Mouse (Mus musculus) forebrain, embryonic 16.5 days (tissue): ENCODE measurements around the gene Zpbp2. TPM values are rescaled to one million over a fixed set of nuclear protein-coding genes. Genes with fewer than 3 reads are reported as not detected.
A peak's percentile ranks its signal among the peaks of the same experiment; 100 is the strongest.

Source experiments
- ATAC-seq: fragments of 200-750 bp; cut with Nextera tagmentation; 2 replicates; pipeline ENCODE4 v1.8.0; 2017; ENCODE audit warnings: mild to moderate bottlenecking, moderate library complexity
- H3K27ac ChIP-seq: fragments of 300-500 bp; sonication (generic); 2 replicates; pipeline ENCODE4 v1.5.1; 2014; ENCODE audit warnings: low read length, control low read depth
- H3K27me3 ChIP-seq: fragments of 300-500 bp; sonication (generic); replicated peaks from 2 replicates; pipeline ENCODE4 v1.6.1; 2014; ENCODE audit warnings: low read length; ENCODE audit not compliant: control insufficient read depth, insufficient read depth
- H3K36me3 ChIP-seq: fragments of 300-500 bp; sonication (generic); 2 replicates; pipeline ENCODE4 v1.6.1; 2014; ENCODE audit not compliant: control insufficient read depth, insufficient read depth
- H3K4me1 ChIP-seq: fragments of 300-500 bp; sonication (generic); replicated peaks from 2 replicates; pipeline ENCODE4 v1.6.1; 2014; ENCODE audit warnings: low read length; ENCODE audit not compliant: control insufficient read depth, insufficient read depth
- H3K4me2 ChIP-seq: fragments of 300-500 bp; sonication (generic); 2 replicates; pipeline ENCODE4 v1.6.1; 2014; ENCODE audit warnings: mild to moderate bottlenecking, low read length, control low read depth
- H3K4me3 ChIP-seq: fragments of 300-500 bp; sonication (generic); replicated peaks from 2 replicates; pipeline ENCODE4 v1.5.1; 2014; ENCODE audit warnings: mild to moderate bottlenecking, low read length, control low read depth
- H3K9ac ChIP-seq: fragments of 300-500 bp; sonication (generic); replicated peaks from 2 replicates; pipeline ENCODE4 v1.6.1; 2014; ENCODE audit warnings: low read depth, low read length, control low read depth
- H3K9me3 ChIP-seq: fragments of 300-500 bp; sonication (generic); 2 replicates; pipeline ENCODE4 v1.6.1; 2016; ENCODE audit warnings: low read length; ENCODE audit not compliant: control insufficient read depth
- WGBS: fragments of 180-500 bp; shearing (Covaris S2); extraction: QIAGEN DNeasy Blood & Tissue Kit; methylation state at CpG from one replicate; pipeline ENCODE4 v1.1.7; 2014; 5-methylcytosine and 5-hydroxymethylcytosine counted together
- polyA plus RNA-seq: library from polyadenylated mRNA; unstranded; fragments of >200 nt; fragmentation: Nextera tagmentation; extraction: Ambion mirVana; gene quantifications from 2 replicates; pipeline ENCODE4 v1.2.1, GENCODE M21; 2015

Zpbp2 gene
- polyA plus RNA-seq, 1 experiment from 2014 or later, result not detected

DNA sequence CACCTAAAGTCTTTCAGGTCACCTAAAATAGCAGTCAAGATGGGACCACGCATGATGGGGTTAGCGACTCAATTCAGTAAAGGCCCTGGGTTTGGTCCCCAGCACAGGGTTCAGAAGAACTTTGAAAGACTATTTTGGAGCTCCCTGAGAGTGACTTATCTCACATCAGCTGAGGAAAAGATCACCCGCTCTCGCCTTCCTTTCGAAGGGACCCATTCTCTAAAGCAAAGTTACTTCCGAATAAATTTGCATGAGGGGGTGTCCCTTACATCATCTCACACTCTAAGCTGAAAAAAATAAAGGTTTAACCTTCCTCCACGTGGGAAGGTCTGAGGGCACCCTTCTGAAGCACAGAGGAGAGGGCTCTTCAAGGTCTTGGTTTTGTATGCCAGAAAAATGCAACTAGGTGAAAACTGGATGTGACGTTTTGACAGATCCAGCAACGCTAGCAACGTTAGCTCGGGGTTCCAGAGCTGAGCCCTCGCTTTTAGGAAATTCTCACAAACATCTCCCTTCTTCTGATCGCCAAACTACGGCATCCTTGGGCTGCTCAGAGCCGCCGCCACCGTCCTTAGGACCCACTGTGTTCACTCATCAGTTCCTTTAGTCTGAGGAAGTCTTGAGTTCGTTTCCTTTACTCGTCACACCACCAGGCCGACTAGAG is 454 bp upstream of the Zpbp2 start:
- 19% methylated on average over 20 of the region's 20 CpGs for WGBS
- peak overlapping the region; percentile 92 for H3K4me2 ChIP-seq
- peaks cover 13% of the 10 kb centered on the region for H3K4me1 ChIP-seq
- H3K36me3 ChIP-seq, result no peaks in the 10 kb centered on the region
- ATAC-seq, result no peak
- peaks cover 42% of the 10 kb centered on the region for H3K27me3 ChIP-seq
- no peak overlapping the region for H3K27ac ChIP-seq
- H3K9ac ChIP-seq, result peak overlapping the region; percentile 82
- no peaks in the 10 kb centered on the region for H3K9me3 ChIP-seq
- peak overlapping the region; percentile 79 for H3K4me3 ChIP-seq

DNA sequence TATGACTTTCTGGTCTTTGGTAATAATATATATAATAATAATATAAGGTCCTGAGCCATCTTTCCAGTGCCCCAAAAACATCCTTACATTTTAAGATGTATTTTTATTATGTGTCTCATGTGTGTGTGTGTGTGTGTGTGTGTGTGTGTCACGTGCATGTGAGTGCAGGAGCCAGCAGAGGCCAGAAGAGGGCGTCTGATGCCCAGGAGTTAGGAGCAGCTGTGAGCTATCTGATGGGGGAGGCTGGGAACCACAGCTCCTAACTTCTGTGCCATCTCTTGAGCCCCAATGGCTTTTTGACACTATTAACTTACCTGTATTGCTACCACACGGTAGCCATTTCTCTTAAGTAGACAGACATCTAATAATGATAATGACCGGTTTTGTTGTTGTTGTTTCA is 3.1 kb downstream of the Zpbp2 start:
- Histone ChIP-seq H3K4me2 (no peak overlapping the region), H3K27ac (no peak overlapping the region), H3K36me3 (no peaks in the 10 kb centered on the region), H3K9ac (no peak overlapping the region), H3K9me3 (no peaks in the 10 kb centered on the region), H3K4me3 (no peak overlapping the region), H3K27me3 (peaks cover 14% of the 10 kb centered on the region), H3K4me1 (peaks cover 8% of the 10 kb centered on the region)
- WGBS, result 89% methylated on average over 4 of the region's 4 CpGs
- ATAC-seq, result no peak

DNA sequence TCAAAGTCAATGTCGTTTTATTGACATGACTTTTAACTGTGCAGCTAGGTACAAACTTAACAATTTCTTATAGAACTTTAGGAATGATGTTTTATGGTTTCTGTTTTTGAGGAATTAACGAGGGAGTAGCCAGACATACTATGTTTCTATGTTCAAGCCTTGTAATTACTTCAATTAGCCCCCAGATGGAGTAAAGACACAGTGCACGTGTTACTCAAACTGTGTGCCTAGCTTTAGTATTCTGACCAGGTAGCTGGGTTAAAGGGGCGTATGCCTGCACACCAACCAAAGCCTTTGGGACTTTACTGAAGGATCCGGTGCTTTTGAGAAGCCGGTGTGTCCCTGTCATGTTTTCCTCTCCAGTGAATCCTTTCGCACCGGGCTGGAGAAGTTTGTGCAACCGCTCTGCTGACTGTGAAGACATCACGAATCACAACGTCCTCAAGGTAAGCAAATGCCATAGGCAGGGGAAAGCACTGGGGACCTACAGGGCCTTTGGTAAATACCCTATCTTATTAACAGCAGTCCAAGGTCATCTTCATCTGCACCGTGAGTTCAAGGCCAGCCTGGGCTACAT is 4.3 kb downstream of the Zpbp2 start:
- no peak for ATAC-seq
- 55% methylated on average over 12 of the region's 12 CpGs for WGBS
- no peaks in the 10 kb centered on the region for H3K36me3 ChIP-seq

DNA sequence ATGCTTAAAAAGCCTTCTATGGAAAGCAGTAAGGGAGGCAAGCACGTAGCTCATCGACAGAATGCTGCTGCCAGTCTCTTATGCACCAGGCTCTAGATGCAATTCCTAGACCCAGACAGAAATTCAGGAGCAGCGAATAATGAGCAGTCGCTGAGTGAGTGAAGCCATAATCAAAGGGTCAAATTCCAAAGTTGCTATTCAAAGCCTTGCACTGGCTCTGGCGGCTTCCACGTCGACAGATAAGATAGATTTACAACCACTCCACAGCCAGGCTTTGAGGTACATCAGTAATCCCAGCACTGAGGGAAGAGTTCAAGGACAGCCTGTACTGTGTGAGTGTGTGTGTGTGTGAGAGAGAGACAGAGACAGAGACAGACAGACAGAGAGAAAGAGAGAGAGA is 10.0 kb downstream of the Zpbp2 start:
- WGBS, result 12% methylated on average over 7 of the region's 7 CpGs
- H3K4me2 ChIP-seq, result no peak overlapping the region
- H3K9ac ChIP-seq, result no peak overlapping the region
- H3K4me3 ChIP-seq, result no peak overlapping the region
- peaks cover 4% of the 10 kb centered on the region; the same call in 1 of the 2 replicates for H3K4me1 ChIP-seq
- no peak overlapping the region for H3K27ac ChIP-seq
- no peaks in the 10 kb centered on the region for H3K27me3 ChIP-seq
- H3K9me3 ChIP-seq, result no peaks in the 10 kb centered on the region
- ATAC-seq, result no peak
- H3K36me3 ChIP-seq, result no peaks in the 10 kb centered on the region

More for the DNA sequence above, 4.3 kb downstream of the Zpbp2 start:
- H3K9ac ChIP-seq, result no peak overlapping the region
- no peaks in the 10 kb centered on the region for H3K9me3 ChIP-seq
- peaks cover 2% of the 10 kb centered on the region for H3K27me3 ChIP-seq
- no peak overlapping the region for H3K27ac ChIP-seq
- H3K4me2 ChIP-seq, result no peak overlapping the region
- H3K4me1 ChIP-seq, result peaks cover 8% of the 10 kb centered on the region
- H3K4me3 ChIP-seq, result no peak overlapping the region

DNA sequence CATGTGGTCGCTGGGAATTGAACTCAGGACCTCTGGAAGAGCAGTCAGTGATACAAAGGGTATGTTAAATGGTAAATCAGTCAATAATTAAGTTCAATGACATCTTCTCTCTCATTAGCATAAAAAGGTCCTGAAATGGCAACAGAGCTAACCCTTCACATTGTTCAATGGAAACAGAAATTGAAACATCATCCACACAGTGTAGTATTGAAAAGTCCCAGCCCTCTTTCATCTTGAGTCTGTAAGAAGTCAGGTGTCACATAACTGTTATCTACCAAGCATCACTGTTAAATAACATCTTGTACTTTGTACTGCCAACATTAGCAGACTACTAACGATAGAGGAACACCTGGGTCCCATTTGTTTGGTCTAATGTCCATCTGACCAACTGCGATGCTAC is 12.1 kb downstream of the Zpbp2 start:
- Histone ChIP-seq H3K9me3 (no peaks in the 10 kb centered on the region), H3K4me2 (no peak overlapping the region), H3K4me3 (no peak overlapping the region), H3K36me3 (no peaks in the 10 kb centered on the region), H3K27ac (no peak overlapping the region), H3K9ac (no peak overlapping the region), H3K4me1 (peaks cover 4% of the 10 kb centered on the region; the same call in 1 of the 2 replicates), H3K27me3 (no peaks in the 10 kb centered on the region)
- WGBS, result 86% methylated on average over 3 of the region's 3 CpGs
- ATAC-seq, result no peak

DNA sequence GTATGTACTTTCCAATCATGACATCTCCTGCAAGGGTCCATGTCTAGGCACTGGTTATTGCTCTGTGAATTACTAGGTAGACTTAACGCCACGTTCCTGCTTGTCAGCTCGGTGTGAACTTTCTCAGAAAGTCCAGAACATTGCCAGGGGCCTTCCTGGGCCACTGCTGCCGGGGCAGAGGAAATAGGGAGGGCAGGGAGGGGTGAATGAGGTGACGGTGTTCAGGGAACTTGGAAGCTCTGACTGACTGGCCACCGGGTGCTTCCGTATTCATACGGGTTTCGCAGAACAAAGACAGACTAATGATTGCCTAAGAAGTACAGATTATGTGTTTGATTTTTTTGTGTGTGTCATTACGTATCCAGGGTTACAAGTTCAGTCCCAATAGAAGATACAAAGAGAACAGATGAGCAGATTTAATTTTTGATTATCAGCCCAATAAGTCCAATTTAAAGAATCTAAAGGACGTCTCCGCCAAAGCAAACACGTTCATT is 13.1 kb downstream of the Zpbp2 start:
- H3K27ac ChIP-seq, result no peak overlapping the region
- H3K4me2 ChIP-seq, result no peak overlapping the region
- H3K9me3 ChIP-seq, result no peaks in the 10 kb centered on the region
- ATAC-seq, result no peak
- peaks cover 4% of the 10 kb centered on the region; the same call in 1 of the 2 replicates for H3K4me1 ChIP-seq
- H3K36me3 ChIP-seq, result no peaks in the 10 kb centered on the region
- no peaks in the 10 kb centered on the region for H3K27me3 ChIP-seq
- no peak overlapping the region for H3K9ac ChIP-seq
- H3K4me3 ChIP-seq, result no peak overlapping the region
- 52% methylated on average over 13 of the region's 13 CpGs for WGBS

DNA sequence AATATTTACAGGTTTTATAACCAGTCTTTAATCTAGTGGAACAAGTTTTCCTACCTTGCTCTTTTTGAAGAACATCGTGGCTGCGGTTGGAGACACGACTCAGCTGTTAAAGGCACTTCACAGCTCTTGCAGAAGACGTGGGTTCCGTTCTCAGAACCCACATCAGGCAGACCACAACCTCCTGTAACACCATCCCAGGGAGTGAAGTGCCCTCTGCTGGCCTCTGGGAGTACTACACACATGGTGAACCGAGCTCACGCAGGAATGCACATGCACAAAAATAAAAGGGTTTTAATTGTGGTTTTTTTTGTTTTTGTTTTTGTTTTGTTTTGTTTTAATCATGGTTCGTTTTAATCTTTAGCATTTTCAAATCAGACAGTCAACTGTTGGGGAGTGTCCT is 17.4 kb downstream of the Zpbp2 start:
- Histone ChIP-seq H3K27ac (no peak overlapping the region), H3K9ac (no peak overlapping the region), H3K36me3 (no peaks in the 10 kb centered on the region), H3K9me3 (no peaks in the 10 kb centered on the region), H3K4me3 (no peak overlapping the region), H3K4me1 (no peaks in the 10 kb centered on the region), H3K4me2 (no peak overlapping the region), H3K27me3 (no peaks in the 10 kb centered on the region)
- ATAC-seq, result no peak
- WGBS, result 90% methylated on average over 8 of the region's 8 CpGs

DNA sequence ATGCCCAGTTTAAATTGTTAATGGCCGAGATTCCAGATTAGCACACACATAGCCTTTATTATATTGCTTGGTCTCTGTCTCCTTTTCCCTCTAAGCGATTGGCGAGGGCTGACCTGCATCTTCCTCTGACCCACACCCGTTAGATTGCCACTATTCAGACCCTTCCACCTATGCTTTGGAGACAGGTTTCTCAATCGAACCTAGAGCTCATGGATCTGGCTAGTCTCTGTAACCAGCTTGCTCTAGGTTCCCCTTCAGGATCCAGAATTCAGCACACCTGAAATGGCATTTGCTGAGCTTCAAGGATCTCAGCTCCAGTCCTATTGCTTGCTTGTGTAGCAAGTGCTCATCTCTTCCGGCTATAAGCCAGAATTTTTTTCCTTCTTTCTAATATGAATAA is 18.6 kb downstream of the Zpbp2 start:
- ATAC-seq, result no peak
- Histone ChIP-seq H3K27ac (no peak overlapping the region), H3K36me3 (no peaks in the 10 kb centered on the region), H3K4me2 (no peak overlapping the region), H3K4me3 (no peak overlapping the region), H3K27me3 (no peaks in the 10 kb centered on the region), H3K9me3 (no peaks in the 10 kb centered on the region), H3K4me1 (no peaks in the 10 kb centered on the region), H3K9ac (no peak overlapping the region)
- 82% methylated on average over 6 of the region's 6 CpGs for WGBS

DNA sequence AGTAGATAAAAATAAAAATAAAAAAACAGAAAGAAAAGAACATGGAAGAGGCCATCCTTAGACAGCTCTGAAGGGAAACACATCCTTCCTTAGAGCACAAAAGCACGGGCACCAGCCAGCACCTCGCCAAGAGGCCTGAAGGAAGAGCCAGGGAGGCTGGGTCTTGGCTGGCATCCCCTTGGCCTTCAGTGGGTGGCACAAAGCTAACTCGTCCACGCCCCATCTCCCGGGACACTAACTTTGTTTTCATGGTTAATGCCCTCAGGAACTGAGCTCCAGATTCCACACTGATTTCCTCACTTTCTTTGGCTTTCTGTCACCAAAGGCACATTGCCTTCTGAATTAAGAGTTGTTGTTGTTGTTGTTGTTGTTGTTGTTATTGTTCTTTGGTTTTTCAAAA is 26.9 kb downstream of the Zpbp2 start:
- H3K4me2 ChIP-seq, result no peak overlapping the region
- H3K4me3 ChIP-seq, result no peak overlapping the region
- peaks cover under 1% of the 10 kb centered on the region for H3K36me3 ChIP-seq
- H3K4me1 ChIP-seq, result no peaks in the 10 kb centered on the region
- 84% methylated on average over 5 of the region's 5 CpGs for WGBS
- H3K9ac ChIP-seq, result no peak overlapping the region
- H3K9me3 ChIP-seq, result no peaks in the 10 kb centered on the region
- H3K27me3 ChIP-seq, result no peaks in the 10 kb centered on the region
- no peak for ATAC-seq
- no peak overlapping the region for H3K27ac ChIP-seq
